Mouse (Mus musculus): ENCODE measurements around the gene Herc1.

The Herc1 gene

DNA sequence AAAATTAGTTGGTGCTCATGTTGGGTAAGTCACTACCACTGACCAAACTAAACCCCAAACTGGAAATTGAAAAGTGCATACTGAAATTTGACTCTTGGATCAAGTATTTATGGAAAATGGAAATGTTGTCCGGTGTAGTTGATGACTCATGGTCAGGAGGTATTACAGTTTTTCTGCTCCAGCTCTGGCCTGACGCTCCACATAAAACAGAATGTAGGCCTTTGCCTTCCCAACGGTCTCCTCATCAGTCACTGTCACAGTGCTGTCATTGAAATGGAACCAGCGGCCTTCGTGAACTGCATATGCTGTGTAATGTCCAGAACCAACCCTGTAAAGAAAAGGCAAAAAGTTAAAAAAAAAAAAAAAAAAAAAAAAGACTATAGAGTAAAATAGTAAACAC, 168.0 kb downstream of the Herc1 start:
- DNase-seq (ENCODE audit: low spot score in 2 of 2) = no peak

- no peak for DNase-seq (ENCODE audit: low spot score in 2 of 2)
Observed at GRCm38 (mm10) chr9:66518901-66519300, 168.7 kb downstream of the Herc1 start.

DNA sequence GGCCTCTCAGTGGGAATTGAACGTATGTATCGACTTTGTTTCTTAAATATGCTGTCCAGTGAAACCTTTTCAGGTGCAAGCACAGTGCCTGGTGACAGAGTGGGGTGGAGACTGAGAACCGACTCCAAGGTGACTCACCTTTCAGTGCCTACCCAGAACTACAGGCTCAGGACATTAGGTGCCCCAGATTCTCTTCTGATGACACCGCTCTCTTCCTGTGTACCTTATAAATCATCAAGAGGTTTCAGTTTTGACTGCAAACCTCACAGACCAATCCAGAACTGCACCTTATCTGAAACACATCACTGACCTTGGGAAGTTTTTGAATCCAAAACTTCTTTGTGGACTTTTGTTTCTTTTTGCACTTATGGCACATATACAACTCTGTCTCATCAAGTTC, 170.0 kb downstream of the Herc1 start:
- DNase-seq (ENCODE audit: low spot score in 2 of 2) = no peak

DNA sequence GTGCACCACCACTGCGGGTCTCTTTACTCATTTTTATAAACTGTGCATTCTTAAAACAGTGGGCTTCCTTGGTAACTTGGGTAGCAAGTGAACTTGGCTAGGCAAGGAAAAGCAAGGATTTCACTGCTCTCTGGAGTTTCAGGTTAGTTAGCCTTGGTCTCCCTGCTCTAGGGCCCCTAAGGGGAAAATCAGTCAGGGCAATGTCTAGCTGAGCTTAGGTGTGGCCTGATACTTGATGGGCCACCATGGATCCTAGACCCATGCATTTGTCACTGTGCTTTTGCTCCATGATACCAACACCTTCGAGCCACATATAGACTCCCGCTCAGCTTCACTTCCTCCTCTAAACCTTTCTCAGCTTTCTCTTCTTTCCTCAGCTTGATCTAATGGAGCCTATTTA, 171.3 kb downstream of the Herc1 start:
- no peak for DNase-seq (ENCODE audit: low spot score in 2 of 2)

DNA sequence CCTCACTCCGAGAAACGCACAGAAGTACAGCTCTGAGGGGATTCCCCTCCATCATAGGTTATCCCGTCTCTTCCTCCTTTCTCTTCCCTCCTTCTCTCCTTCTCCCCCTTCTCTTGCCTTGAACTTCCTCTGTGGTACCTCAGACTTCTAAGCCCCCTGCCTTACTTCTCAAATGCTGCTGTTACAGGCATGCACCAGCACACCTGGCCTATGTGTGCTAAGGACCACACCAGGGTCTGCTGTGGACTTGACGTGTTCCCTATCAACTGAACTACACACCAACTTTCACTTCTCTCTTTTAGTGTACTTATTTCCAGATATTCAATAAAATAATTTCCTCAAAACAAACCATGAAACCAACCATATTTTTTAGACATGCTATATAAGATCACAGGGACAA, 192.5 kb downstream of the Herc1 start:
- no peak for DNase-seq (ENCODE audit: low spot score in 2 of 2)
